Mouse (Mus musculus) layer of hippocampus, adult 11-12 months (tissue): Measurements from ENCODE around the gene Spice1.
A peak's percentile ranks its signal among the peaks of the same experiment; 100 is the strongest.

ENCODE experiments used
- DNase-seq: peaks from one replicate; pipeline ENCODE4 v3.0.0; 2022; ENCODE audit warnings: low spot score

The Spice1 gene

GRCm38 (mm10) chr16:44347071-44347901, at the start of gene Spice1:
Spice1 (plus strand) TSS chr16:44347121.
- DNase-seq, result peak; percentile 92

- DNase-seq, result no peak
Observed at GRCm38 (mm10) chr16:44299438-44300093, 47.4 kb upstream of the Spice1 start.

- DNase-seq, result no peak
Observed at GRCm38 (mm10) chr16:44302126-44302892, 44.6 kb upstream of the Spice1 start.

DNA sequence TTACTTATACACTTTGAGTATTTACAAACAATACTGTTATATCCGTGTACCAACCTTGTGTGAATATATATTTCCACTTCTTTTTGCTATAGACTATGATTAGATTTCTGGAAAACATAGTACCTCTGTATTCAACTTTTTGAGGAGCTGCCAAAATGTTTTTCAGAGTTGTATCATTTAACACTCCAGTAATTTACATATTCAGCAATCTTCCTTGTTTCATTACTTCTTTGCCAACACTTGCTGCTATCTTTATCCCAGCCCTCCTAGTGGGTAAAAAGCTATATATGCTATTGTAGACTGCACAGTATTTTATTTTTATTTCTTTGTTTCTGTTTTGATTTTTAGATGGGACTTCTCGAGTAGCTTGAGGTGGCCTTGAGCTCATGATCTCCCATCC, 43.1 kb upstream of the Spice1 start:
- no peak for DNase-seq

- no peak for DNase-seq
Observed at GRCm38 (mm10) chr16:44305606-44306005, 41.3 kb upstream of the Spice1 start.

GRCm38 (mm10) chr16:44313422-44313821, 33.5 kb upstream of the Spice1 start:
- no peak for DNase-seq

- DNase-seq, result no peak
Observed at GRCm38 (mm10) chr16:44316350-44316749, 30.6 kb upstream of the Spice1 start.

DNA sequence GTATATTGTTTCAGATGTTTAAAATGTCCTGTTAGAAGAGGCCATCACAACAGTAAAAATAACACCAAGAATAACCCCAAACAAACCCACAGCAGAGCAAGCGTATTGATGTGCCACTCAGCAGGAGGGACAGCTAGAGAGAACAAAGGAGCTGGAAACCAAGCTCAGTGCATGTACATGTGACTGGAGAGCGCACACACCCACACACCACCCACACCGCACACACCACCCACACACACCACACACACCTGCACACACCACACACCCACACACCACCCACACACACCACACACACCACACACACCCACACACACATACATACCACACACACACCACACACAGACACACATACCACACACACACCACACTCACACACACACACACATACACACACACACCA, 26.7 kb upstream of the Spice1 start:
- no peak for DNase-seq

DNA sequence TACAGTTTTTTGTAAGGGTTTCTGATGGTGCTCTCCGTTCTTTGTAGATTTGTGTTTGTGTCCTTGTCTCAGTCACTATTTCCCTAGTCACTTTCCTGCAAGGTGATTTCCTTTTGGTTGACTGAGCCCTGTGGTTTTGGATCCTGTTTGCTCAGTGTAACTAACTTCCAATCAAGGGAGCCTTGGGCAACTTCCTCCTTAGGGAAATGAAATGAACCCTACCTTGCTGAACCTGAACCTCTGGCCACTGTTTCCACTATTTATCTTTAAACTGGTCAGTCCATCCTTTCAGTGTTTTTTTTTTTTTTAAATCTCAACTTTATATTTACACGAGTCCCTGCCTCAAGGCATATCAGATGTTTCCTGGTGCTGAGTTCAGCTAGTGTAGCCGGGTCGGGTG, 18.3 kb upstream of the Spice1 start:
- DNase-seq, result no peak

DNA sequence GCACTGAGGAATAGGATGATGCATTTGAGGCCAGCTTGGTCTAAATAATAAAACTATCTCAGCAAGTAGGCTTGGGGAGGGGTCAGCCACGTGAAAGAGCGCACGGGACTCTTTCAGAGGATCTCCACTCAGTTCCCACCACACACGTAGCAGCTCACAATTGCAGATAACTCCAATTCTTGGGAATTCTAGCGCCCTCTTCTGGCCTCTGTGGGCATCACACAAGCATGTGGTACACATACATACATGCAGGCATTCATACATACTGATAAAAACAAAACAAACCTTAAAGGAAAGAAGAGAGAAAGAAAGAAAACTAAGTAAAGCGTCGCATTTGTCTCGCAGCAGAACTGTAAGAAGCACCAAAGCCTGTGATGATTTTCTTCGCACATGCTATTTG, 16.3 kb upstream of the Spice1 start:
- peak; percentile 23 for DNase-seq

DNA sequence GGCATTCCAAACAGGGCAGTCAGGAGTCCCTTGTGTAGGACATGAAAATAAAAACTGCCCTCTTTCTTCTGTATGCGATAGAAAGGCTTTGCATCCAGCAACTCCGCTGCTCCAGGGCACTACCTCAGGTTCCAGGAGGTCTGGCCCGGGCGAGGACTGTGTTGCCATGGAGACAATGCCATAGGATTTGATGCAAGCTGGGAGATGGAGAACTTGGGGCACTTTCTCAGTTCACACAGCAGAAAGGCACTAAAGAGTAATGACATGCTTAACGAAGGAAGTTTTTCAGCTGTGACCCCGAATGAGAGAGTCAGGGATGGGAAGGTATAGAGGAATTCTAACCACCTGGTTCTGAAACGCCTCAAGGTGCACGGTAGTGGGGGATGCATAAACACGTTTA, 15.8 kb upstream of the Spice1 start:
- DNase-seq, result no peak

DNA sequence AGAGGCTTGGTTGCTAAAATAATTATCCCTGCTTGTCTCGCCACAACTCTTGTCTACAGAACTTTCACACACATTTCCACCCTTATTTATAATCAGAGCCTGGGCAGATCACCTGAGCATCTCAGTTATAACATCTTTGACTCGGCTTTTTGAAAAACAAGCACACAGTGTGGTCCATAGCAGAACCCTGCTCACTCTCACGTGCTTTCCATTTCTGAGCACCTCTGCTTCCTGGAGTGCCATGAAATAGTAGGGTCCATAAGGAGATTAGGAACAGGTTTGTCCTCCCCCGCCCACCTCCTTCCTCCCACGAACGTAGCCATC, 15.3 kb upstream of the Spice1 start:
- peak; percentile 17 for DNase-seq

DNA sequence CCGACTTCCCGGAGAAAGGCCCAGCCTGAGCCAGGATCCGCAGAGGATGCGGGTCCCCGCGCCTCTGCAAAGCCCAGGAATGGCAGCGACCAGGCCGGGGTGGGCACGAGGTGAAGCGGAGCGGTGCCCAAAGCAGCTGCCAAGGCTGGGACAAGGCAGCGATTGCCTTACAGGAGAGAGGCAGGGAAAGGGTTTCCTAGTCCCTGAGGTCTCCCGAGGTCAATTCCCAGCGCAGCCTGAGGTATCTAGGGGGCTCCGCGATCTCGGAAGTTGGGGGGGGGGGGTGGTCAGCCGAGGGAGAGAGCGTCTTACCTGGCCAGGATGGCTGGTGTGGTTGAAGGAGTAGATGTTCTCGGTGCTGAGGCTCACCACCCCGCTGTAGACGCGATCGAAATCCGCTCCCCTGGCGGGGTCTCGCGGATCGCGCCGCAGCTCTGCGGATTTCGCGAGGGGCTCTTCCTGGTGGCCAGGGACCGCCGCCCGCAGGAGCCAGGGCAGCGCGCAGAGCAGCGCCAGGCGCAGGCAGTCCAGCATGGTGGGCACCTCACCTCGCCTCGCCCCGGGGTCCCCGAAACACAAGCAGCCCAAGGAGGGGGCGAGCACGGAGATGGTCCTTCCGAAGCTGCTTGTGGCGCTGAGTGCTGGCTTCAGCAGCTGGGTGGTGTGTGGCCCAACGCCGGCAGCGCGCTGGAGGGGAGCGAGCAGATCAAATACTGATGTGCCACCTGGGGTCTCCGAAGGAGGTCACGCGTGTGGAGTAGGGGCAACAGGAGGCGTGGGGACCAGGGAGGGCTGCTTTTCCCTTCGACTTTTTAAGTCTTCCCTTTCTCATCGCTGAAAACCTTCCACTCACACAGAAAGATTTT, 14.7 kb upstream of the Spice1 start:
- peak; percentile 21 for DNase-seq

GRCm38 (mm10) chr16:44332861-44333284, 14.0 kb upstream of the Spice1 start, which contains the start of gene Sidt1:
Sidt1 (minus strand) TSS chr16:44333196.
- peak; percentile 51 for DNase-seq

DNA sequence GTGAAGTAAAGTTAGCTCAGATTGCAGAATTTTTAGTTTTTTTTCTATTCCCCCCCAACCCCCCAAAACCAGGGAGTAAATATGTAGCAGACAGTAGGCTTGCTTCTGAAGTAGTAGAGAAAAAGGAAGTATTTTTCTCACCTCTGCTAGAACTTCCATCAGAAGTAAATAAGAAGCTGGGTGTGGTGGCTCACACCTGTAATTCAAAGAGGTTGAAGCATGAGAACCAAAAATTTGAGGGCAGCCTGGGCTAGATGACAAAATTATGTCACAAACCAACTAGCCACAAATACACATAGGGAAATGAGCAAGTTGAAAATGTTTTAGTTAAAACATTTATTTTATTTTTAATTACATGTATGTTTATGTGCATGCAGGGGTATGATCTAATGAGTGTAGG, 9.4 kb upstream of the Spice1 start:
- no peak for DNase-seq

DNA sequence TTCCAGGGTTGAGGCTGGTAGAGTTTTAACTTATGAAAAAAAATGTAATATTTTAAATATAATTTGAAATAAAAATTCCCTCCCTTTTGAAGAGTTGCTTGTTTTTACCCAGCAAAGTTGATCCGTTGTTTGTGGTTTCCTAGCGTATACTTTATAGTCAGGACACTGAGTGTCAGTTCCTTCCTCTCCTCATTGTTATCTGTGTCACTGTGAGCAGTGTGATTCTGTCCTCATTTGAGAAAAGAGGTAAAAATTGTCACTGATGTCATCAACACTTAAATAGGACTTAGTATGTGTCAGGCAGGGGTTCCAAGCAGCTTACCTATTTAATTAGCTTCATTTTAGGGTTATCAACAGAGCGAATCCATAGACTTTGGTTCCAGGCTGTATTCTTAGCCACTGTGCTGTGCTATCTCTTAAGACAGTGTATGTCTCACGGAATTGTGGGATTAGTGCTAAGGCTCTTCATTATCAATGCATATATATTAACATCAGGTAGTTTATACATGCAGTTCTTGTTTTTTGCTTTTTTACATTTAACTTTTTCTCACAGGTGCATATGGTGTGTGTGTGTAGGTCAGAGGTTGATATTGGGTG, 3.0 kb downstream of the Spice1 start:
- DNase-seq, result no peak

DNA sequence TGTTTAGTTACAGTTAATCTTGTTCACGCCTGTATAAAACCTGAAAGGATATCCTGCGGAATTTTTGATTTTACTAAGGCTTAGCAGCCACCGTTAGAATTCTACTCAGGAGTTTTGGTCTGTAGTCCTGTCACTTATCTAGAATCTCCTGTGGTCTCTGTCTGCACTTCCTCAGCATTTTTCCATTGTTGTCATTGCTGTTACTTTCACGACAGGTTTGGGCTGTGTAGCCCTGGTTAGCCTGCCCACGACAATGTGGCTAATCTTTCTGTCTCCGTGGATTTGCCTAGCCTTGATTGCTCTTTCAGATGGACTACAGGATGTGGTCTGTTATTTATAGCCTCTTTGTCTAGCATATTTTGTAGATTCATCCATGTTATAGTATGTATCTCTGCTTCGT, 9.4 kb downstream of the Spice1 start:
- no peak for DNase-seq

DNA sequence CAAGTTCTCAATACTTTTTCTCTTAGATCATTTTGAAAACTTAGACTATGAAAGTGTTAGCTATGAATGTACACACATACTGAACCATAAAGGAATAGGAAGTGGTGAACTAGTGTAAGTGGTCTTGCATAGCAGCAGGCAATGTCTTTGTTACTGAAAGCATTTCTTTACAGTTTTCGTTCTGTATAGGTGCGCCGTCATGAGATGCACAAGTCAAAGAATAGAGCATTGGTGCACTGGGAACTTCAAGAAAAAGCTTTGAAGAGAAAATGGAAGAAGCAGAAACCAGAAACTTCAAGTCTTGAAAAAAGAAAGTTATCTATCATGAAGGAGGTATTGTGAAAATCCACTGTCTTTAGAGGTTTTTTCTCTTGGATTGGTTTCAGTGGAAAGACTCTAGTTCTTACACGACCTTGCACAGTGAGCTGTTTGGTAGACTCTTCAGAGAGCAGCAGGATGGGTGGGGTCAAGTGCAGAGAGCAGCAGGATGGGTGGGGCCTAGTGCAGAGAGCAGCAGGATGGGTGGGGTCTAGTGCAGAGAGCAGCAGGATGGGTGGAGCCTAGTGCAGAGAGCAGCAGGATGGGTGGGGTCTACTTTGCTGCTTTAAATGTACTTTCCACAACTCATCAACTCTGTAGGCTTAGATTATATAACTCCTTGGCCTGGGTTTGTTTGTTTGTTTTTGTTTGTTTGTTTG, 10.8 kb downstream of the Spice1 start:
- DNase-seq, result no peak

DNA sequence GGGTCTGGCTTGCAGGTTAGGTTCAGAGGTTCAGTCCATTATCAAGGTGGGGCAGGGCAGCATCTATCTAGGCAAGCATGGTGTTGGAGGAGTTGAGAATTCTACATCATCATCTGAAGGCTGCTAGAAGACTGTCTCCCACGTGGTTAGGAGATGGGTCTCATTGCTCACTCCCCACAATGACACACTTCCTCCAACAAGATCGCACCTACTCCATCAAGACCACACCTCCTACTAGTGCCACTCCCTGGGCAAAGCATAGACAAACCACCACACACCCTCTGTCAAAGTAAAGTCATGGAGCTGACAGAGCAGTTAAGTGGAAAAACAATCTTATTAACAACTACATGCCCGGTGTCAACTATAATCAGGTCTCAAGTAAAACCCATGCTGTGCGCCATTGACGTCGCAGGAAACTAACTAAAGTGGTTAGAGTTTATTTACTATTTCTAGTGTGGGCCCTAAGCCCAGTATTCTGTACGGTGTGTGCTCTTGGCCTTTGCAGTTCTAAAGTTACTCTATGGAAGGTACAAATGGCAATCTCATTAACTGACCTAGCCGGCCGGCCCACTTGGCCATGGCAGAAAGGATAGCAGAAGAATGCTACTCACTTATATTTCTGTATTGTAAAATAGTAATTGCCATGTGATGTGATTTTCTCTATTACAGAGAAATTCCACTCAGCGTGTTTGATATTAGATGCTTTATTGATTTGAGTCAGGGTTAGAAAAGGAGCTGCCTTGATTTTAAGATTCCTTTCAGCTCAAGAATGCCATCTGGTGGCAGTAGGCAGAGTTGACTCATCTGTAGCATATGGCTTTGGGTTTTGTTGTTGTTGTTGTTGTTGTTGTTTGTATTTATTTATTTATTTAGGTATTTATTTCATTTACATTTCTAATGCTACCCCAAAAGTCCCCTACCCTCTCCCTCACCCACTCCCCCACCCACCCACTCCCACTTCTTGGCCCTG, 15.3 kb downstream of the Spice1 start:
- peak; percentile 37 for DNase-seq

- DNase-seq, result no peak
Observed at GRCm38 (mm10) chr16:44365522-44365921, 18.6 kb downstream of the Spice1 start.
